Mouse (Mus musculus) layer of hippocampus, postnatal 25 days (tissue): ENCODE measurements at regions not wholly inside any gene's neighbourhood (a gene's known extent, or its start where the extent isn't known, plus 50 kb on each side); places are given as distances from the start of the nearest gene placed in this dataset.
"Not testable (repeated sequence)": the region's sequence is repeated elsewhere in the genome, so short reads cannot be mapped to it uniquely, and the experiment has no call there.

ENCODE experiments used
- DNase-seq, 2 experiments: peaks; one replicate each; pipeline ENCODE4 v3.0.0; 2022; ENCODE audit warnings: mixed read lengths in 2 of 2, low spot score in 1 of 2; ENCODE audit errors: extremely low spot score in 1 of 2

- peak; percentile 44 to 82 for DNase-seq
These were observed 74.1 kb upstream of the Diaph3 start for GRCm38 (mm10) chr14:87215099-87215498.

GRCm38 (mm10) chr14:87217042-87217441, 76.0 kb upstream of the Diaph3 start:
- no peak for DNase-seq

- no peak for DNase-seq
These were observed 78.9 kb upstream of the Diaph3 start for GRCm38 (mm10) chr14:87219975-87220374.

- no peak for DNase-seq
These were observed 83.8 kb upstream of the Diaph3 start for GRCm38 (mm10) chr14:87224870-87225269.

GRCm38 (mm10) chr14:87249258-87249657, 108.2 kb upstream of the Diaph3 start:
- no peak for DNase-seq

GRCm38 (mm10) chr14:87255484-87256208, 114.6 kb upstream of the Diaph3 start:
- DNase-seq = no peak

- DNase-seq = no peak
These were observed 120.7 kb upstream of the Diaph3 start for GRCm38 (mm10) chr14:87261726-87262125.

- no peak for DNase-seq
These were observed 123.8 kb upstream of the Diaph3 start for GRCm38 (mm10) chr14:87264826-87265225.

DNA sequence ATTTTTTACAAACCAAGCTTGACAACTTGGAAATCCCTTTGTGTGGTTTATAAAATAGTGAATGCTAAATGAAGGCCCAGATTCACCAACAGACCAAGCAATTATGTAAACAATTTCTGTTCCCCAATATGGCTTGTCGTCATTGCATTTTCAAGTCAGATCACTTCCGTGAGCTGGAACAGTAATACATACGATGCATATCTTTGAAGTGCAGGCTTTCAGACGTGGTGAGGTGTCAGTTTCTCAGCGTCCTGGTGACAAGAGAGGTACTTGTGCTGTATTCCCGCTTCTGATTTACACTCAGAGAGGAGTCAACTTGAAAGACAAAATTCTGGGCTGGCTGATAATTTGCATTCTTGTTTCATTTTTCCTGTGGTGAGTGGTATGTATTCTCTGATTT, 125.3 kb upstream of the Diaph3 start:
- no peak for DNase-seq

GRCm38 (mm10) chr14:87289266-87289665, 127.2 kb upstream of the Tdrd3 start:
- not testable (repeated sequence) for DNase-seq

DNA sequence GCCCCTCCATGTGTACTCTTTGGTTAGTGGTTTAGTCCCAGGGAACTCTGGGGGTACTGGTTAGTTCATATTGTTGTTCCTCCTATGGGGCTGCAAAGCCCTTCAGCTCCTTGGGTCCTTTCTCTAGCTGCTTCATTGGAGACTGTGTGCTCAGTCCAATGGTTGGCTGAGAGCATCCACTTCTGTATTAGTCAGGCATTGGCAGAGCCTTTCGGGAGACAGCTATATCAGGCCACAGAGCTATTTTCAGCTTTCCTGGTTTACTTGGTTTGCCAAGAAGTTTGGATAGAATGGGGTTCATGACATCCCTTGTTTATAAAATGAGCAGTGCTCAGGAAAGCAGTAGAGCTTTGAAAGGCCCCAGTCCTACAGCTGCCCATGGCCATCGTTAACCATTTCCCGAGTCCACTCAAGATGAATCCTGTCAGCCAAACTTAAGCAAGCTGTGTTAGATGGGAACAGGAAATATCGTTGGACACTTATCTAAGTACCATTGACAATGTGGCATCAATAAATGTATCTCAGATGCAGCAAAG, 126.7 kb upstream of the Tdrd3 start:
- no peak for DNase-seq

DNA sequence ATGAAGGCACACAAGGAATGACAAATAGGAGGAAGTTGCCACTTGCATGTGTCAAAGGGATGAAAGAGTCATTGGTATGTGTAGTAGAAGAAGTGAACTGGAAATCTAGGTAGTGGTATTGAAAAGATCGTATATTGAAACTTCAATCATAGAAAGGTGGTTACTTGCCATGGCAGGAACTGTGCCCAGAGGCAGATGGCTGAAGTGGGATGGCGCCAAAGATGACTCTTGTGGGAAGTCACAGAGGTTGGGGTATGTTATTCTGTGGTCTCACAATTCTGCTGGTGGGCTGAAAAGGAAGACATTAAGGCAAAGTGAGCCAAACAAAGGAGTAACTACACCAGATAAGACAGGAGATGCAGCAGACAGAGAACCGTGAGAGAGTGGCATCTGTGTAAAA, 121.2 kb upstream of the Tdrd3 start:
- DNase-seq = no peak

- DNase-seq = no peak
These were observed 119.3 kb upstream of the Tdrd3 start for GRCm38 (mm10) chr14:87297160-87297559.

DNA sequence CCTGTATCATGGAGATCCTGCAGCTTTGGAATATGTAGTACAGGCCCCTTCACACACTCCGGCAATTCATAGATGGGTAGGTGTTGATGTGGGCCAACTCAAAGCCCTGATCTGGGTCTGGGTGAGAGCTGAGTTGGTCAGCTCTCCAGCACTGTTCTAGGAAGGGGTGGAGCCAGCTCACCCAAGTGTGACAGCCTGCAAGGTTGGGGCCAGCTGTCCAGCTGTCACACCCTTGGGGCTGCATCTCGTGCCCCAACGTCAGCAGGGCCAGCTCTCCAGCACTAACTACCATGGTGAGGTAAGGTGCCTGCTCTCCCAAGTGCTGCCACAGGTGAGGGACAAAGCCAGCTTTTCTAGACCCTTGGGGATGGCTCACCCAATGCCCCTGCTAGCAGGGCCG, 115.6 kb upstream of the Tdrd3 start:
- DNase-seq = no peak

- no peak for DNase-seq
These were observed 114.9 kb upstream of the Tdrd3 start for GRCm38 (mm10) chr14:87301564-87301963.

GRCm38 (mm10) chr14:87305481-87305880, 111.0 kb upstream of the Tdrd3 start:
- no peak for DNase-seq

- no peak for DNase-seq
These were observed 110.4 kb upstream of the Tdrd3 start for GRCm38 (mm10) chr14:87306011-87306410.

GRCm38 (mm10) chr14:87308016-87308415, 108.4 kb upstream of the Tdrd3 start:
- no peak for DNase-seq

DNA sequence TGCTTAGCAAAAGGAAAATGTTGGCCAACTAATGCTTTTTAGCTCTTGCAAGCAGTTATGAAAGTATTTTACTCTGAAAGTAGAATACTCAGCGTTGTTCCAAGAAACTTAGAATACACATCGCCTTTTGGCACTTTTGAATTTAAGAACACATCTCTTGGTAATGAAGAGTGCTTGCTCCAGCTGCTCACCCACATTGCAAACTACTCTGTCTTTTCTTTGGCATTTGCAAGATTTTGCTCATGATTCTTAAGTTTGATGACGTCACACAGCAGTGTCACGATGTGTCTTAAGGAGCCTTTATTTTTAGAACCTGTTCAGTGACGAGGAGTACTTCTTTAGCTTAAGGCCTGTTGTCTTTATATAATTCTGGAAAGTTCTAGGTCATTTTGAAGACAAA, 104.1 kb upstream of the Tdrd3 start:
- DNase-seq = no peak

DNA sequence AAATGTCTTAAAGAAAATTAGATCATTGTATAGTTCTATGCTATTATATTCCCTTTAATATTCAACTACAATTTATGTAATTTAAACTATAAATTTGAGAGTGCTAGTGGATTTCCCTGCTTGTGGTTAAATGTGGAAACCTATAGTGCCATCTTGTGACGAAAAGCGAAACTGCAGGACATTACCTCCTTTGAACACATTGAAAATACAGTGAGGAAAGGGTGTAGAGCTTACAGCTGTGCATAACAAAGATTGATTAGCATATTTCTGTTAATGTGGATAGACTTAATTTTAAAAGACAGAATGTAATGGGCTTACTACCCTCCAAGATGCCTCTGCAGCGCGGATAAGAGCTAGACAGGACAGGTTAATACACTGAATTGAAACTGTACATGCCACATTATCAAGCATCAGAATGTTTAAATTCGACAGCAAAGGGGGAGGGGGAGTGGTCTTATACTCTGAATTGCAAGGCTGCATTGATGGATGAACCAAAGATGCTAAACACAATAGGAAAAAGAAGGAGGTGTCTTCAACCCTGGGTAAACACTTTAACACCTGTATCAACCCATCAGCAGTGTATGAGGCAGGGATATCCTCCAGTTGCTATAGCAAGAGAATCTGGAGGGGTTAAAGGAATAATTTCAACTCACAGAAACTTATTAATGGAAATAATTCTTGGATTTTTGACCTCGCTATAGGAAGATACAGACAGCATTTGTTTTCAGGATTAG, 101.3 kb upstream of the Tdrd3 start:
- peak; percentile 56 to 80 for DNase-seq

DNA sequence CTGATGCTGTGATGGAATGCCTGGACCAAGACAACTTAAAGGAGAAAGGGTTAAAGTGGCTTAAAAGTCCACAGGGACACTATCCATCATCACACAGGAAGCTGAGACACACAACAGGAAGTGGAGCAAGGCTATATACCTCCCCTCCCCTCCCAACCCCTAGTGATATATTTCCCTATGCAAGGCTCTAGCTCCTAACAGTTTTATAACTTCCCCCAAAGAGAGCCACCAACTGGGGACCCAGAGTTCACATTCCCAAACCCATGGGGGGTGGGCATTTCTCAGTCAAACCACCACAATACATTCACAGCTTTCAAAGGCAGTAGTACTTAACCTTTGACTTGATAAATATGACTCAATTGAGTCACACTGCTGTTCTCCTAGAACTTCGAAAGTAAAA, 88.6 kb upstream of the Tdrd3 start:
- DNase-seq = no peak
